Mouse (Mus musculus) frontal cortex, postnatal 36 days (tissue): ENCODE measurements at regions not wholly inside any gene's neighbourhood (a gene's known extent, or its start where the extent isn't known, plus 50 kb on each side); places are given as distances from the start of the nearest gene placed in this dataset.

Experiments used
- DNase-seq, 2 experiments: peaks; one replicate each; pipeline ENCODE4 v3.0.0; 2022; ENCODE audit warnings: low spot score in 2 of 2

GRCm38 (mm10) chr12:42457655-42458054 is 971.4 kb upstream of the Lrrn3 start:
- DNase-seq: peak in 1 of 2 experiments; percentile 3

GRCm38 (mm10) chr12:42435616-42436015 is 949.4 kb upstream of the Lrrn3 start:
- no peak for DNase-seq

GRCm38 (mm10) chr12:42427470-42427869 is 941.2 kb upstream of the Lrrn3 start:
- DNase-seq: no peak
